Mouse (Mus musculus) myocyte (in vitro differentiated cells): ENCODE results near the gene Scp2.

Experiments used
- MAX ChIP-seq: IDR thresholded peaks from one replicate; pipeline ENCODE4 v1.6.1; 2011; ENCODE audit warnings: low read depth, mild to moderate bottlenecking, control low read depth
- POLR2A ChIP-seq: IDR thresholded peaks from one replicate; pipeline ENCODE4 v1.6.1; 2011; ENCODE audit warnings: low read depth, mild to moderate bottlenecking, control low read depth, moderate library complexity; ENCODE audit not compliant: insufficient read length
- REST ChIP-seq: IDR thresholded peaks from one replicate; pipeline ENCODE4 v1.6.1; 2011; ENCODE audit warnings: mild to moderate bottlenecking, control low read depth, moderate library complexity; ENCODE audit not compliant: insufficient read depth, insufficient read length
- USF1 ChIP-seq: IDR thresholded peaks from one replicate; pipeline ENCODE4 v1.6.1; 2011; ENCODE audit warnings: low read depth, mild to moderate bottlenecking, control low read depth, moderate library complexity

DNA sequence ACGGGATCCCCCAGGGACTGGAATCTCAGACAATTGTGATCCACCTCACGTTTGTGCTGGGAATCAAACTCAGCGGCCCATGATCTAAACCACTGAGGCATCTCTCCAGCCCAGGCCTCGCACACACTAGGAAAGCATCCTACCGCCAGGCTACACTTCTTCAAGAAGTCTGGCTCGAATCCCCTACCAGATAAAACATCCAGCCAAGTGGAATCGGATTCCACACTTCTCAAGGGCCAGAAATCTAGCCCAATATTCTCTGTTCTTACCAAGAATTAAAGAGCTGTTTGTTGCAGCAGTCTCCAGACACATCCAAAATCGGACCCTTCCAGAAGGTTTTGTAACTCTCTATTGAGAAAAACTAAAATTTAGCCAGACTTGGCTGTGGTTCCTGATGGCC is 107.8 kb downstream of the Scp2 start:
- no peak for TF ChIP-seq POLR2A
- TF ChIP-seq USF1: no peak
- no peak for TF ChIP-seq REST
- TF ChIP-seq MAX: no peak
